Mouse (Mus musculus): ENCODE results near the gene Gm20388. TPM values are rescaled to one million over a fixed set of nuclear protein-coding genes. Genes with fewer than 3 reads are reported as not detected.

The Gm20388 gene
- polyA plus RNA-seq, 1 experiment = 49.7 TPM

- Histone ChIP-seq H3K4me1 (ENCODE audit: control insufficient read depth, insufficient read depth, low read length) (peaks cover 5% of the 10 kb centered on the region; the same call in 1 of the 2 replicates), H3K27ac (ENCODE audit: insufficient read depth, low read depth, low read length) (no peak overlapping the region), H3K27me3 (replicated peaks; ENCODE audit: control insufficient read depth, insufficient read depth, low read length) (no peaks in the 10 kb centered on the region), H3K4me3 (ENCODE audit: insufficient read depth, low read depth, low read length) (no peak overlapping the region), H3K36me3 (ENCODE audit: control insufficient read depth, insufficient read depth, low read length) (no peaks in the 10 kb centered on the region)
- TF ChIP-seq CTCF (conservative IDR thresholded peaks at IDR 0.05; ENCODE audit: insufficient read depth, insufficient read length, low read depth, low read length) (no peak), POLR2A (IDR thresholded peaks at IDR 0.05; ENCODE audit: low read depth, low read length) (no peak)
- WGBS = 82% methylated on average over 15 of the region's 15 CpGs
- no peak for DNase-seq
Observed at GRCm38 (mm10) chr8:120520287-120520686, 609.6 kb downstream of the Gm20388 start.

GRCm38 (mm10) chr8:120520707-120521590, 610.3 kb downstream of the Gm20388 start:
- H3K4me1 ChIP-seq (ENCODE audit: control insufficient read depth, insufficient read depth, low read length) = peaks cover 11% of the 10 kb centered on the region
- H3K36me3 ChIP-seq (ENCODE audit: control insufficient read depth, insufficient read depth, low read length) = no peaks in the 10 kb centered on the region
- 53% methylated on average over 20 of the region's 20 CpGs for WGBS
- no peaks in the 10 kb centered on the region for H3K27me3 ChIP-seq (replicated peaks; ENCODE audit: control insufficient read depth, insufficient read depth, low read length)
- no peak overlapping the region for H3K27ac ChIP-seq (ENCODE audit: insufficient read depth, low read depth, low read length)
- no peak overlapping the region for H3K4me3 ChIP-seq (ENCODE audit: insufficient read depth, low read depth, low read length)
- peak; percentile 51 for DNase-seq
- no peak for TF ChIP-seq CTCF (conservative IDR thresholded peaks at IDR 0.05; ENCODE audit: insufficient read depth, insufficient read length, low read depth, low read length)
- TF ChIP-seq POLR2A (IDR thresholded peaks at IDR 0.05; ENCODE audit: low read depth, low read length) = no peak

- Histone ChIP-seq H3K27ac (ENCODE audit: insufficient read depth, low read depth, low read length) (no peak overlapping the region), H3K4me3 (ENCODE audit: insufficient read depth, low read depth, low read length) (no peak overlapping the region), H3K36me3 (ENCODE audit: control insufficient read depth, insufficient read depth, low read length) (no peaks in the 10 kb centered on the region), H3K27me3 (replicated peaks; ENCODE audit: control insufficient read depth, insufficient read depth, low read length) (no peaks in the 10 kb centered on the region), H3K4me1 (ENCODE audit: control insufficient read depth, insufficient read depth, low read length) (peaks cover 14% of the 10 kb centered on the region)
- DNase-seq = no peak
- TF ChIP-seq CTCF (conservative IDR thresholded peaks at IDR 0.05; ENCODE audit: insufficient read depth, insufficient read length, low read depth, low read length) = no peak
- no peak for TF ChIP-seq POLR2A (IDR thresholded peaks at IDR 0.05; ENCODE audit: low read depth, low read length)
- 81% methylated on average over 7 of the region's 7 CpGs for WGBS
Observed at GRCm38 (mm10) chr8:120521591-120521965, 610.9 kb downstream of the Gm20388 start.

- DNase-seq = no peak
- no peaks in the 10 kb centered on the region for H3K36me3 ChIP-seq (ENCODE audit: control insufficient read depth, insufficient read depth, low read length)
- TF ChIP-seq POLR2A (IDR thresholded peaks at IDR 0.05; ENCODE audit: low read depth, low read length) (no peak), CTCF (conservative IDR thresholded peaks at IDR 0.05; ENCODE audit: insufficient read depth, insufficient read length, low read depth, low read length) (no peak)
- WGBS = 73% methylated on average over 7 of the region's 7 CpGs
- H3K4me1 ChIP-seq (ENCODE audit: control insufficient read depth, insufficient read depth, low read length) = peaks cover 19% of the 10 kb centered on the region
- no peaks in the 10 kb centered on the region for H3K27me3 ChIP-seq (replicated peaks; ENCODE audit: control insufficient read depth, insufficient read depth, low read length)
- no peak overlapping the region for H3K27ac ChIP-seq (ENCODE audit: insufficient read depth, low read depth, low read length)
- H3K4me3 ChIP-seq (ENCODE audit: insufficient read depth, low read depth, low read length) = no peak overlapping the region
Observed at GRCm38 (mm10) chr8:120523641-120524040, 613.0 kb downstream of the Gm20388 start.

GRCm38 (mm10) chr8:120525135-120525534, 614.5 kb downstream of the Gm20388 start:
- no peak for TF ChIP-seq CTCF (conservative IDR thresholded peaks at IDR 0.05; ENCODE audit: insufficient read depth, insufficient read length, low read depth, low read length)
- TF ChIP-seq POLR2A (IDR thresholded peaks at IDR 0.05; ENCODE audit: low read depth, low read length) = no peak
- Histone ChIP-seq H3K27me3 (replicated peaks; ENCODE audit: control insufficient read depth, insufficient read depth, low read length) (no peaks in the 10 kb centered on the region), H3K27ac (ENCODE audit: insufficient read depth, low read depth, low read length) (no peak overlapping the region), H3K4me3 (ENCODE audit: insufficient read depth, low read depth, low read length) (no peak overlapping the region), H3K36me3 (ENCODE audit: control insufficient read depth, insufficient read depth, low read length) (no peaks in the 10 kb centered on the region), H3K4me1 (ENCODE audit: control insufficient read depth, insufficient read depth, low read length) (peaks cover 21% of the 10 kb centered on the region)
- WGBS = 87% methylated on average over 1 of the region's 1 CpGs
- no peak for DNase-seq

- TF ChIP-seq POLR2A (IDR thresholded peaks at IDR 0.05; ENCODE audit: low read depth, low read length) (no peak), CTCF (conservative IDR thresholded peaks at IDR 0.05; ENCODE audit: insufficient read depth, insufficient read length, low read depth, low read length) (no peak)
- no peak overlapping the region for H3K27ac ChIP-seq (ENCODE audit: insufficient read depth, low read depth, low read length)
- H3K27me3 ChIP-seq (replicated peaks; ENCODE audit: control insufficient read depth, insufficient read depth, low read length) = no peaks in the 10 kb centered on the region
- no peak for DNase-seq
- H3K4me1 ChIP-seq (ENCODE audit: control insufficient read depth, insufficient read depth, low read length) = peaks cover 16% of the 10 kb centered on the region
- no peaks in the 10 kb centered on the region for H3K36me3 ChIP-seq (ENCODE audit: control insufficient read depth, insufficient read depth, low read length)
- no peak overlapping the region for H3K4me3 ChIP-seq (ENCODE audit: insufficient read depth, low read depth, low read length)
- 41% methylated on average over 6 of the region's 6 CpGs for WGBS
Observed at GRCm38 (mm10) chr8:120525832-120526231, 615.2 kb downstream of the Gm20388 start.

- 56% methylated on average over 4 of the region's 4 CpGs for WGBS
- no peak for TF ChIP-seq POLR2A (IDR thresholded peaks at IDR 0.05; ENCODE audit: low read depth, low read length)
- DNase-seq = no peak
- Histone ChIP-seq H3K4me1 (ENCODE audit: control insufficient read depth, insufficient read depth, low read length) (peaks cover 16% of the 10 kb centered on the region), H3K27ac (ENCODE audit: insufficient read depth, low read depth, low read length) (no peak overlapping the region), H3K27me3 (replicated peaks; ENCODE audit: control insufficient read depth, insufficient read depth, low read length) (no peaks in the 10 kb centered on the region), H3K36me3 (ENCODE audit: control insufficient read depth, insufficient read depth, low read length) (no peaks in the 10 kb centered on the region), H3K4me3 (ENCODE audit: insufficient read depth, low read depth, low read length) (no peak overlapping the region)
Observed at GRCm38 (mm10) chr8:120526577-120526976, 615.9 kb downstream of the Gm20388 start.

Measured in kidney, adult 2 months (tissue).